Mouse (Mus musculus): ENCODE data around the gene Hnrnpf. TPM values are rescaled to one million over a fixed set of nuclear protein-coding genes. Genes with fewer than 3 reads are reported as not detected.

Gene Hnrnpf
- polyA plus RNA-seq, 1 experiment from 2014 or later = 424 TPM

DNA sequence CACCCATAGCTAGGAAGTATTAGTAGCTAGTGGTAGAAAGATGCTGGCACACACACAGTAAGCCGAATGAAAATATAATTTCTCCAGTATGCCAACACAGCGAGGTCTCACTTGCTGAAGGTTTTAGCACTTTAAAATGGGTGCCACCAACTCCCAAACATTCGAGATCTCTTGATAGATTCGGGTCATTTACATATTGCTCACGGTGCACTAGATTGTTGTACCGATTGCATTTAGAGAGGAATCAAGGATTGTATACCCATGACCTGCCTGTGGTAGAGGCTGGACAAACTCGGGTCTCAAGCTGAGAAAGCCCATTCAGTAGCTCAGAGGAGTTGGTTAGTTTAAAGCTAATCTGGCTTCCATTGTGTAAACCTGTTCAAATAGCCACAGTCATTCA lies 27.8 kb downstream of the Hnrnpf start:
- H3K27ac ChIP-seq = peak overlapping the region; percentile 55; the same call in 1 of the 2 replicates
- no peaks in the 10 kb centered on the region for H3K27me3 ChIP-seq
- ATAC-seq (replicated peaks; ENCODE audit: insufficient number of reproducible peaks, insufficient read depth, low FRiP score, low read depth) = no peak
- peaks cover 24% of the 10 kb centered on the region for H3K36me3 ChIP-seq
- H3K4me3 ChIP-seq = no peak overlapping the region
- no peak overlapping the region for H3K9ac ChIP-seq
- WGBS = 89% methylated on average over 7 of the region's 7 CpGs
- H3K4me1 ChIP-seq (replicated peaks) = peaks cover 19% of the 10 kb centered on the region
- H3K9me3 ChIP-seq (replicated peaks) = no peaks in the 10 kb centered on the region
- H3K4me2 ChIP-seq = no peak overlapping the region

DNA sequence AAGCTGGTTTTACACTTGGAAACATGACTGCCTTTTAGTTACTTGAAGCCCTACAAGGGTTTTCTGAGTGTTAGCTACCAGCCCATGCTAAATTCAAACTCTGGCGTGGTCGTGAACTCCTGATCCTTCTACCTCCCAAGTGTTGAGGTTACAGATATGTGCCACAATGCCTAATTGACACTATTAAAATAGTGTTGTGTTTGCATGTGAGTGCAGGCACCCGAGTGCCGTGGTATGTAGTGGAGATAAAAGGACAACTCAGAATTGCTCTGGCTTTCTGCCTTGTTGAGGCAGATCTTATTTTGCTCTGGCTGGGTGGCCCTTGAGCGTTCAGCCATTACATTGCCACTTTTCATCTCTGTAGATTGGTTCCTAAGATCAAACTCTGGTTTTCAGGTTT lies 28.6 kb downstream of the Hnrnpf start:
- Histone ChIP-seq H3K9ac (no peak overlapping the region), H3K4me3 (no peak overlapping the region), H3K9me3 (replicated peaks) (no peaks in the 10 kb centered on the region), H3K27me3 (no peaks in the 10 kb centered on the region), H3K4me1 (replicated peaks) (peaks cover 21% of the 10 kb centered on the region), H3K36me3 (peaks cover 22% of the 10 kb centered on the region), H3K27ac (peak overlapping the region; percentile 55), H3K4me2 (no peak overlapping the region)
- 58% methylated on average over 5 of the region's 5 CpGs for WGBS
- ATAC-seq (replicated peaks; ENCODE audit: insufficient number of reproducible peaks, insufficient read depth, low FRiP score, low read depth) = no peak

DNA sequence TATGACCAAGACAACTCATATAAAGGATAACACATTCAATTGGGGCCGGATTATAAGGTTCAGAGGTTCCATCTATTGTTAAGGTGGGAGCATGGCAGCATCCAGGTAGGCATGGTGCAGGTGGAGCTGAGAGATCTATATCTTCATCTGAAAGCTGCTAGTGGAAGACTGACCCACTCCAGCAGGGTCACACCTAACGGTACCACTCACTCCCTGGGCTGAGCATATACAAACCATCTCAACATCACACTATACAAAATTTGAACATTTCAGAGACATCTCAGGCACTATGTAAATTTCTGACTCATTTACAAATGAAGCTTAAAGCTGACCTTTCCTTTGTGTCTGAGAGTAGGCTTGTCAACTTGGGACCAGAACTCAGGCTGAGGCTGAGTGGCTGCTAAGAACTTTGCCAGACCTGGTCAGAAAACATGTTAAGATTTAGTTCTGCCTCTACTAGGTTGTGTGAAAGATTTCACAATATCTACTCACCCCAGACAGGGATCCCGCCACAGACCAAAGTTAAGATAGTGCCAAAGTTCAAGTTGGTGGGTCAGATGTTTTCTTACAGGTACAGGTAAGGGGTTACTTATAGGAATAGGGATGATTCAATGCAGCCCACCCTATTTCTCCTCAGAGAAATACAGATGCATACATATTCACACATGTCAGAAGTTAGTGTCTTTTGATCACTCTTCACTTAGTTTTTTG lies 30.0 kb downstream of the Hnrnpf start:
- peaks cover 22% of the 10 kb centered on the region for H3K36me3 ChIP-seq
- H3K4me1 ChIP-seq (replicated peaks) = peaks cover 21% of the 10 kb centered on the region
- H3K9ac ChIP-seq = no peak overlapping the region
- no peak overlapping the region for H3K4me2 ChIP-seq
- ATAC-seq (replicated peaks; ENCODE audit: insufficient number of reproducible peaks, insufficient read depth, low FRiP score, low read depth) = no peak
- WGBS = 98% methylated on average over 3 of the region's 3 CpGs
- no peaks in the 10 kb centered on the region for H3K9me3 ChIP-seq (replicated peaks)
- H3K27me3 ChIP-seq = no peaks in the 10 kb centered on the region
- no peak overlapping the region for H3K4me3 ChIP-seq
- H3K27ac ChIP-seq = no peak overlapping the region

DNA sequence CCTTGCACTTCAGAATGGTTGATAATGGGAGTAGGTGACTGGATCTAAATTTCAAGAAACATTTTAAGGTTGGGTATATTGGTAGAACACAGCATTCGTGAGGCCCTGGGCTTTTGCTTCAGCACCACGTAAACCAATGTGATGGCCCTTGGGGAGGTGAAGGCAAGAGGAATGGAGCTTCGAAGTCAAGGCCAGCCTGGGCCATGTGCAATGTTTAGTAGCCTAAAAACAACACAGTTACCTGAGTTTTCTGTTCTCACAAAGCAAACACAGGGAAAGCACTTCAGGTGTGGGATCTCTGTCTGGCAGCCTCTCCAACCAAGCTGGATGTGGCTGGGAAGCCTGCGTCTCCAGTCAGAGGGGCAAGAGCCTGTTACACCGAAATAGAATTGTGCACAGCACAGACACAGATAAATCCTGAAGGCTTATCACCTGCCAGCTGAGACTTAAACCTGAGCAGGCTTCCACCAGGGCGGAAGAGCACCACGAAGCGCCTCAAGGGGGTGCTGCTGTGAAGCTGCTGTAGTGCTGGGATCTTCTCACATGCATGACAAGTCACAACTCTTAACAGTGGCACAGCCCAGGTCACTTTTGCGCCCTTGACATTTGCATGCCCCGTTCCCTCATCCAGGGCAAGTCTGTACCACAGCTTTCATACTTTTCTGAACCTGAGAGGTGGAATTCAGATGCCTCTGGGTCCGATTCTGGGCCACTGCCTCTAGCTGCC lies 32.4 kb downstream of the Hnrnpf start:
- Histone ChIP-seq H3K27me3 (no peaks in the 10 kb centered on the region), H3K4me2 (no peak overlapping the region), H3K4me3 (no peak overlapping the region), H3K27ac (peak overlapping the region; percentile 35), H3K9me3 (replicated peaks) (no peaks in the 10 kb centered on the region), H3K4me1 (replicated peaks) (peaks cover 23% of the 10 kb centered on the region), H3K36me3 (peaks cover 6% of the 10 kb centered on the region; the same call in 1 of the 2 replicates), H3K9ac (no peak overlapping the region)
- 38% methylated on average over 11 of the region's 11 CpGs for WGBS
- ATAC-seq (replicated peaks; ENCODE audit: insufficient number of reproducible peaks, insufficient read depth, low FRiP score, low read depth) = peak; percentile 65; the same call in 1 of the 2 replicates

DNA sequence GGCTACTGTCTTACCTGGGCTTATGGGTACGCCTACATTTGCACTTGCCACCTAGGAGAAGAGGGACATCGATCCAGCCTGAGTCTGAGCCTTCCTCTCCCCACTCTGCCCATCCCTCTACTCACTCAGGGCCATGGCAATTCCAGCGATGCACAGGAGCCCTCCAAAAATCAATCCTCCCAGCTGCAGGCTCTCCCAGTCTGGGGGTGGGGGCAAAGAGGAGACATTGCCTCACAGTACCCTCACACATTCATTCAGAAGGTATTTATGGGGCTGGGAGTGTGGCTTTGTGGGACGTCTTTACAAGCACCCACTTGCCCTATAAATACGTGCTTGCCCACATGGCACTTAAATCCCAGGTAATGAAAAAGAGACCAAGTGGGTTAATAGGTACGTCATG lies 34.2 kb downstream of the Hnrnpf start:
- no peaks in the 10 kb centered on the region for H3K9me3 ChIP-seq (replicated peaks)
- ATAC-seq (replicated peaks; ENCODE audit: insufficient number of reproducible peaks, insufficient read depth, low FRiP score, low read depth) = no peak
- H3K36me3 ChIP-seq = peaks cover under 1% of the 10 kb centered on the region; the same call in 1 of the 2 replicates
- no peak overlapping the region for H3K4me2 ChIP-seq
- no peaks in the 10 kb centered on the region for H3K27me3 ChIP-seq
- no peak overlapping the region for H3K9ac ChIP-seq
- no peak overlapping the region for H3K27ac ChIP-seq
- H3K4me1 ChIP-seq (replicated peaks) = peaks cover 13% of the 10 kb centered on the region
- 81% methylated on average over 6 of the region's 6 CpGs for WGBS
- H3K4me3 ChIP-seq = no peak overlapping the region

- no peaks in the 10 kb centered on the region for H3K9me3 ChIP-seq (replicated peaks)
- H3K4me1 ChIP-seq (replicated peaks) = peaks cover 13% of the 10 kb centered on the region
- no peaks in the 10 kb centered on the region for H3K27me3 ChIP-seq
- H3K4me2 ChIP-seq = no peak overlapping the region
- H3K4me3 ChIP-seq = no peak overlapping the region
- 82% methylated on average over 14 of the region's 14 CpGs for WGBS
- no peak overlapping the region for H3K9ac ChIP-seq
- no peak overlapping the region for H3K27ac ChIP-seq
- no peak for ATAC-seq (replicated peaks; ENCODE audit: insufficient number of reproducible peaks, insufficient read depth, low FRiP score, low read depth)
- no peaks in the 10 kb centered on the region for H3K36me3 ChIP-seq
These were observed 35.8 kb downstream of the Hnrnpf start for GRCm38 (mm10) chr6:117935681-117936612.

GRCm38 (mm10) chr6:117937222-117937932 lies 37.3 kb downstream of the Hnrnpf start, which contains the start of gene Fxyd4:
TSS of gene Fxyd4 (minus strand) at chr6:117937692.
- Histone ChIP-seq H3K27me3 (no peaks in the 10 kb centered on the region), H3K9me3 (replicated peaks) (no peaks in the 10 kb centered on the region), H3K4me1 (replicated peaks) (peaks cover 10% of the 10 kb centered on the region), H3K27ac (no peak within 1 kb of the TSS), H3K4me3 (no peak within 1 kb of the TSS), H3K9ac (no peak within 1 kb of the TSS), H3K4me2 (no peak within 1 kb of the TSS), H3K36me3 (no peaks in the 10 kb centered on the region)
- ATAC-seq (replicated peaks; ENCODE audit: insufficient number of reproducible peaks, insufficient read depth, low FRiP score, low read depth) = no peak
- WGBS = 58% methylated on average over 10 of the region's 10 CpGs

GRCm38 (mm10) chr6:117938951-117939350 lies 38.8 kb downstream of the Hnrnpf start:
- Histone ChIP-seq H3K4me2 (no peak overlapping the region), H3K9me3 (replicated peaks) (no peaks in the 10 kb centered on the region), H3K27ac (no peak overlapping the region), H3K9ac (no peak overlapping the region), H3K4me3 (no peak overlapping the region), H3K27me3 (no peaks in the 10 kb centered on the region), H3K36me3 (no peaks in the 10 kb centered on the region), H3K4me1 (replicated peaks) (0 out of 2 replicates have a peak, but pooled peaks cover 2% of the 10 kb centered on the region)
- no peak for ATAC-seq (replicated peaks; ENCODE audit: insufficient number of reproducible peaks, insufficient read depth, low FRiP score, low read depth)
- 86% methylated on average over 10 of the region's 10 CpGs for WGBS

GRCm38 (mm10) chr6:117942769-117943168 lies 42.6 kb downstream of the Hnrnpf start:
- Histone ChIP-seq H3K4me3 (no peak overlapping the region), H3K36me3 (no peaks in the 10 kb centered on the region), H3K4me1 (replicated peaks) (no peaks in the 10 kb centered on the region), H3K27ac (no peak overlapping the region), H3K9me3 (replicated peaks) (no peaks in the 10 kb centered on the region), H3K27me3 (no peaks in the 10 kb centered on the region), H3K9ac (no peak overlapping the region), H3K4me2 (no peak overlapping the region)
- ATAC-seq (replicated peaks; ENCODE audit: insufficient number of reproducible peaks, insufficient read depth, low FRiP score, low read depth) = no peak
- 74% methylated on average over 10 of the region's 10 CpGs for WGBS

DNA sequence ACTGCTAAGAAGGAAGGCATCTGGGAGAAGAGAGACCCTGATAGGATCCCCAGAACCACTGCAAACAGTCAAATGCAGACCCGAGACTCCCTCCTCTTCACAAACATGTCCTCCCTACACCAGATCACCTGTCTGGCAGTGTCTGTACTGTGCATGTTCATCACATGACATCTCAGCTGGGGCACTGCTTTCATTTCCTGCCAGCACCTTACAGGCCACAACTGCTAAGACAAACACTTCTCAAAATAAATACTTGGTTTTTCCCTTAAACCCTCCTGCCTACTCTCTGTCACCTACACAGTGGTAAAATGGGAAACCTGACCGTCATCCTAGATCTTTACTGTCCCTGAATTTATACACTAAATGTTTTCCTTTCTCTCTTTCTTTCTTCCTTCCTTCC lies 43.8 kb downstream of the Hnrnpf start:
- WGBS = 86% methylated on average over 2 of the region's 2 CpGs
- H3K36me3 ChIP-seq = no peaks in the 10 kb centered on the region
- no peak for ATAC-seq (replicated peaks; ENCODE audit: insufficient number of reproducible peaks, insufficient read depth, low FRiP score, low read depth)
- H3K4me1 ChIP-seq (replicated peaks) = no peaks in the 10 kb centered on the region
- no peaks in the 10 kb centered on the region for H3K9me3 ChIP-seq (replicated peaks)
- H3K4me3 ChIP-seq = no peak overlapping the region
- H3K4me2 ChIP-seq = no peak overlapping the region
- no peaks in the 10 kb centered on the region for H3K27me3 ChIP-seq
- no peak overlapping the region for H3K27ac ChIP-seq
- H3K9ac ChIP-seq = no peak overlapping the region

All from heart, embryonic 15.5 days (tissue).